Mouse (Mus musculus) regulatory T cell (primary cell): ENCODE data around the gene Zfp276.
"Not testable (repeated sequence)": the region's sequence is repeated elsewhere in the genome, so short reads cannot be mapped to it uniquely, and the experiment has no call there.

Source experiments
- in situ Hi-C: fragments of 300-600 bp; cut with MboI, MseI; formaldehyde crosslinking; loops from one replicate; pipeline ENCODE4 v1.15.1; 2025; ENCODE audit warnings: high pct_unique_total_duplicates

The Zfp276 gene

DNA sequence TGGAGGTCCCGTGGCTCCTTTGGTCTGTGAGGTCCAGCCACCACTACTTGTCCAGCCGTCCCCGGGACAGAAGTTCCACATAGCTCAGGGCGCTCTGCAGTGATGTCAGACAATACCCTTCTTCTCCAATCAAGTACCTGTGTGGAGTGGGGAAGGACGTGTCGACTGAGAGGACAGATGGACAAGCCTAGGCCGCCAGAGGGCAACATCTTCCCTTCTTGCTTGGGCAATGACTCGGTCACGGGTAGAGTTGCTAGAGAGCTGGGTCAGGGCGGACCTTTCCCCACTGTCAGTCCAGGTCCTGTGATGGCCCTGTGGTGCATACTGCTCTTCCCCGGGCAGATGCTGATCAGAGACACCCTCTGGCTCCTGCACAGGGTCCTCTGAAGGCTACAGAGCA lies 10.9 kb upstream of the Zfp276 start:
- in situ Hi-C loops: loop anchor here (25.0 kb wide), 1 partner anchor 1381 kb away; no protein-coding TSS in a partner anchor

DNA sequence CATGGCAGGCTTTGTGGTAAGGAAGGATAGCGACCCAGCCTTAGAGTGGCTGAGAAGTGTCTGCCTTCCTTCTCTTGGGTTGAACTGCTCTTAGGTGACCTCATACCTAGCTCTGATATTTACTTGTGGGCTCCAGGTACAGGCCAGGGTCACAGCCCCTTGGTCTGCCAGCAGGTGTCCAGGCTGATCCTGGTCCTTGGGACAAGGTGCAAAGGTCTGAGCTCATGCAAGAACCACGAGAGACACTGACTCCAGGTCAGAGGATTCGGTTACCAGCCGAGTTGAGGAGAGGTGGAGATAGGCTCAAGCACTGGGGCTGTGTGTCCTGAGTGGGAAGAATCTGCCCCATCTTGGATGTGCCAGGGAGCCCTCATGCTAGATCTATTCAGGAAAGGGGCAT lies 9.6 kb upstream of the Zfp276 start:
- in situ Hi-C loops: loop anchor here (25.0 kb wide), 1 partner anchor 1382 kb away; no protein-coding TSS in a partner anchor

- in situ Hi-C loops: loop anchor here (25.0 kb wide), 1 partner anchor 1383 kb away; no protein-coding TSS in a partner anchor
Measured at GRCm38 (mm10) chr8:123245543-123245942, 8.5 kb upstream of the Zfp276 start.

DNA sequence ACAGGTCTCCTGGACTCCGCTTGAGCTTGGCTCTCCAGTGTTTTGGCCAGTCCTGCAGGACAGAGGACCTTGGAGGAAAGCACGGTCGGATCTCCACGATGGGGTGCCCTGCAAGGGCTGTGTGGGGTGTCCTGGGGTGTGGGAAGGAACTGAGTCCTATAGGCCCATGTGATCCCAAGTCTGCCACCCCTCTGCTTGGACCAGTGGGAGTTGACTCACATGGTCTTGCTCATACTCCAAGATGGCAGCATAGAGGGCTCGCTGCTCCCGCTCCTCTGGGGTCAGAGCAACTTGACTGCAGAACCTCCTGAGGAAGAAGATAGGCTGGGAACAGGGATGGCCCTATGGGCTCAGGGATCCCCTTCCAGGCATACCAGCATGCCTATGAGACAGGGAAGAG lies 6.2 kb upstream of the Zfp276 start:
- in situ Hi-C loops: loop anchor here (25.0 kb wide), 1 partner anchor 1385 kb away; no protein-coding TSS in a partner anchor

- in situ Hi-C loops: loop anchor here (25.0 kb wide), 1 partner anchor 1386 kb away; no protein-coding TSS in a partner anchor
Measured at GRCm38 (mm10) chr8:123248596-123248995, 5.4 kb upstream of the Zfp276 start.

DNA sequence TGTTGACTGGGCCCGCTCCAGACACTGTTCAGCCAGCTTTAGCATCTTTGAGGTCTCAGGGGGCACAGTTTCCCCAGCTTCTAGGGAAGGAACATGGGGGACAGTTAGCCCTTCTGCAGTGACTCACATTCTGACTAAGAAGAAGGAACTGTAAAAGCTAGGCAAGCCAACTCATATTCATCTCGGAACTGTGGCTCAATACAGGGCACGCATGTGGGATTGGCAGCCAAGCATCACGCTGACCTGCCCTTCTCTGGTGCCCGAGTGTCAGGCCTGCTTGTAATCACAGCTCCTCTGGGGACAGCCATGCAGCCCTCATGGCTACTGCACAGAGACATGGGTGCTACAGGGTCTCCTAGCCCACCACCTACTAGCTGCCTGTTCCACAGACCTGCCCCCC lies 3.1 kb upstream of the Zfp276 start:
- in situ Hi-C loops: no loop called here

- in situ Hi-C loops: no loop called here
Measured at GRCm38 (mm10) chr8:123252925-123253324, 1.1 kb upstream of the Zfp276 start.

GRCm38 (mm10) chr8:123253451-123254098 lies 420 bp upstream of the Zfp276 start:
- in situ Hi-C loops: no loop called here

DNA sequence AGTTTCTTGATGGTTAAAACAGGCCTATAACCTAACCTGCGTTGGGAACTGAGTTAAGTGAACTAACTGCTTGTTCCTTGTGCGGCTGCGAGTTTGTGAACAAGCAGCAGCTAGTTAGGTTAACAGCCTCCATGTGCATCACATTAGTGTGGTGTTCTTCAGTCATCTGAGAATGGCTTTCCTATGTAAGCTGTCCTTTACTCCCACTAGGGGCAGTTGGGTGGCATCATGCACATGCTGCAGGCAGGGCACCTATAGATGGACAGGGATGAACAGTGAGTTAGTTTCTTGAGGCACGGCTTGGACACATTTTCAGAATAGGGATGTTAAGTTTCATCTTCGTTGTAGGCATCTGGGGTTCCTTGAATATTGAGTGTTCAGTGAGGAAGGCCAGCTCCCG lies 1.2 kb downstream of the Zfp276 start:
- in situ Hi-C loops: no loop called here

GRCm38 (mm10) chr8:123257114-123257513 lies 3.1 kb downstream of the Zfp276 start:
- in situ Hi-C loops: no loop called here

- in situ Hi-C loops: not testable (repeated sequence)
Measured at GRCm38 (mm10) chr8:123257593-123257992, 3.6 kb downstream of the Zfp276 start.

GRCm38 (mm10) chr8:123267926-123268656 lies 14.1 kb downstream of the Zfp276 start:
- in situ Hi-C loops: no loop called here

- in situ Hi-C loops: no loop called here
Measured at GRCm38 (mm10) chr8:123271147-123271546, 17.2 kb downstream of the Zfp276 start.

GRCm38 (mm10) chr8:123271901-123272300 lies 17.9 kb downstream of the Zfp276 start:
- in situ Hi-C loops: no loop called here

DNA sequence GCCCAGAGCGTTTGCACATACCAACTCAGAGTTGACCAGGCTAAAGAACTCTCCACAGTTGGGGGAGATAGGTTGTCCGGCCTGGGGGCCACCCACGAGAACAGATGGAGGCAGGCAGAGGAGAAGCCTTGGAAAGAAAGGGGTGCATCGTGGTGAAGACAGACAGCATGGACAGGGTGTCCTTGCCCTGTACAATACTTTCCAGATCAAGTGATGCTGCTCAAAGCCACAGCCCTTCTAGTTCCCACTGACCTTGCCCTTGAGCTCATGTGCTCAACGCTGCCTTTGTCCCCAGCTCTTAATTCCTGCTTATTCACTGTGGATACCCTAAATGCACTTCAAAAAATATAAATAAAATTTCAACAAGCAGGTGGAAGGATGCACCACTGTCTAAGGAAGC lies 20.5 kb downstream of the Zfp276 start:
- in situ Hi-C loops: no loop called here

GRCm38 (mm10) chr8:123275096-123275495 lies 21.1 kb downstream of the Zfp276 start:
- in situ Hi-C loops: no loop called here

DNA sequence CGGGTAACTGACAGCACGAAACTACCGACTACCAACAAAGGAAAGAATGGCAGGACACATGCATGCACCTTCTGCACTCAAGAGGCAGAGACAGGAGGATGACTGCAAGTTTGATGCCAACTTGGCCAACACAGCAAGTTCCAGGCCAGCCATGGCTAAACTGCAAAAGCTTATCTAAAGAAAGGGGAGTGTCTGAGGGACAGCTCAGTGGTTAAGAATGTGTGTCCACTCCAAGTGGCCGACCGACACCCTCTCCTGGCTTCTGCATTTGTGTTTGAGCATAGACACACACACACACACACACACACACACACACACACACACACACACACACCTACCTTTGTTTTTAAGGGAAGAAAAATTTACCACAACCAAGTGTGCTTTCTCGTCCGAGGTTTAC lies 24.4 kb downstream of the Zfp276 start:
- in situ Hi-C loops: no loop called here

DNA sequence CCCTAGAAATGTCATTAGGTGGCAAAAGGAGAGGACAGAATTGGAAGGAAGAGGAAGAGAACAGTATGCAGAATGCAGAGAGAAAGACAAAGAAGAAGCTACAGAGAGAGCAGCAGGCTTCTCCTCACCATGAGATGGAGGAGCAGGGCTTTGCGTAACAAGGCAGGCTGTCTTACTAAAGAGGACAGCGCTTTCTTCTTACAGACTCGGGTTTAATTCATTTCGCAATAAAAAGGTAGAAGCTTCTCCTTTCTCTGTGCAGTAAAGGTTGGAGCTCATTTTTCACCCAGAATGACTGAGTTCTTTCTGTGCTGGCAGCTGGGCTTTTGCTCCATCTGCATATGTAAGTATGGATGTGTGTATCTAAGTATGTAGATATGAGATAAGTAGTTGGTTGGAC lies 25.8 kb downstream of the Zfp276 start:
- in situ Hi-C loops: no loop called here

DNA sequence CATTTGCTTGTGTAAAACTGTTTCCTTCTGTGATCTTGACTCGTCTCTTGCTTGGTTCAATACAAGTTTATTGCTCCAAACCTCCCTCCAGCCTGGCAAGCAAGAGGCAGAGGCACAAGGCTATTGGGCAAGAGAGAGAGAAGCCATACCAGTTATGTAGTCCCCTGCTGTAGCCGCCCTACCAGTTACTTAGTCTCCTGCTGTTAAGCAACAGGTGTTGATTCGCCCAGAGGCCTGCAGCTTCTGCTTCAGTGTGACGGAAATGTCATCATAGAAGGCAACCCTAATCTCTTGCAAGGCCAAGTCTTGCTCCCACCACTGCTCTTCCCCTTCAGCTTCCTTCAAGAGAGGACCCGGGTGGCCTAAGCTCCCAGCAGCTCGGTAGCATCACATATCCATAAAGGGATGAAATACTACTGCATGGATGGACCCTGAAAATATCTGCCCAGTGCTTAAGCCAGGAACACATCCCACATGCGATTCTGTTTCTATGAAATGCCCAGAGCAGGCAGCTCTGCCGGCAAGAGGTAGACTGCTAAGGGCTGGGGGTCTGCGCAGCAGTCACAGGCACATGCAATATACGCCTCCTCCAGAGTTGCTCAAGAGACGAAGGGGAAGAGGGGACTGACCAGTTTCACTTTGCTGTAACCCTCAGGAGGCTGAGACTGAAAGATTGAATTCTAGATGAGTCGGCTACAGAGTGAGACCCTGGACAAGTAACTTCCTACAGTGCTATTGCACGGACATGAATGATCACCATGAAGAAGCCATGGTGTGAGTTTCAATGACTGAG lies 26.5 kb downstream of the Zfp276 start:
- in situ Hi-C loops: no loop called here

- in situ Hi-C loops: not testable (repeated sequence)
Measured at GRCm38 (mm10) chr8:123282994-123283393, 29.0 kb downstream of the Zfp276 start.

DNA sequence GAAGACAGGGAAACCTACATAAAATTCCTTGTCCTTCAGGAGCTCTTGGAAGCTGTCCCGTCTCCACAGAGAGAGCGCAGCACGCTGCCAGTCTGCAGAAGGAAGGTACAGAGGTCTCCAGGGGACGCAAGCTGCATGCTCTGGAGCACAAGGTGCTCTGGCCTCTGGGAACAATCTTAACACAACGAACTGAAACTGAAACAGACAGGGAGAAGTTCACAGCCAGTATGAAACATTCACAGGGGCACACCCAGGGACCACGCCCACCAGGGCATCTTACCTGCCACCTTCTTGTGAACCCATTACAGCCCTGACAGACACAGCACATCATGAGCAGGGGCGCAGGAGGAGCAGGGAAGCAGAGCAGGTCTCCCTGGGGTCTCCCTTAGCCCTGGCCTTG lies 30.0 kb downstream of the Zfp276 start:
- in situ Hi-C loops: no loop called here

GRCm38 (mm10) chr8:123284493-123284892 lies 30.5 kb downstream of the Zfp276 start:
- in situ Hi-C loops: no loop called here
